Mouse (Mus musculus): Measurements from ENCODE around the gene Scnn1a.

DNA sequence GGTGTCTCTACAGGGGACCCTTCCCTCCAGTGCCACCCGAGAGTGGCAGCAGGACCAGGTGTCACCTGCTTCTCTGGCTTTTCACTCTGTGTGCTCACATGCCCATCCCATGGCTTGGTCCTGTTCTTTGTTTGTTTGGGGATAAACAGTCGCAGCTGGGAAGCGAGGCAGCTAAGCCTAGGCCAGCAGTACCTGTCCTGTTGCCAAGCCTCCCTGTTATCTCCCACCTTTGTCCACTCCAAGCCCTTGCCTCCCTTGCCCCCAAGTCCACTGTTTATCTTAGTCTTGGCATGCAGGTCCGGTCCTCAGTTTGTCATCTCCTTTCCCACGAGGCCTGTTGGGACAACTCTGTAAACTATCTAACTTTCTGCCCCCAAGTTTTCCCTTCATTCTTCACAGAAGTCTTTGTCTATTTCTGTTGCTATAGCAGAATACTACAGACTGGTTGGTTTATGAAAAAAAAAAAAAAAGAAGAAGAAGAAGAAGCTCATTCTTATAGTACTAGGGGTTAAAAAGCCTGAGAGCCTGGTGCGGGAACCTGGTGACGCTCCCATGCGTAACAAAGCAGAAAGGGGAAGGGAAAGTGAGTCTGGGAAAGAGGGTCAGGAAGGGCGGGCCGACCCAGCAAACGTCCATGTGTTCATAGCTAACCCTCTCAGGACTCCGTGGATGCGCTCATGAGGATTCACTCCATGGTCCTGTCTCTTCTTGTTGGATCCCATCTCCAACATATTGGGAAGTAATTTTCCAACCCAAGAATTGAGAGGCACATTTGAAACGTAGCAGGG, 12.8 kb downstream of the Scnn1a start:
- TF ChIP-seq POLR2A (IDR thresholded peaks at IDR 0.05; ENCODE audit: borderline replicate concordance, low read depth, low read length) = no peak
- no peak for TF ChIP-seq CTCF (IDR thresholded peaks at IDR 0.05; ENCODE audit: low read depth, low read length)
